Mouse (Mus musculus) spleen, adult 18-20 months (tissue): ENCODE measurements around the gene Abcc8.

Experiments
- DNase-seq, 2 experiments: peaks; one replicate each; pipeline ENCODE4 v3.0.0; 2022; ENCODE audit warnings: mixed read lengths in 2 of 2

The Abcc8 gene

GRCm38 (mm10) chr7:46154498-46155488 is 25.0 kb downstream of the Abcc8 start:
- DNase-seq, result no peak

GRCm38 (mm10) chr7:46152819-46153351 is 26.9 kb downstream of the Abcc8 start:
- no peak for DNase-seq

- DNase-seq, result no peak
Measured at GRCm38 (mm10) chr7:46147417-46147816, 32.4 kb downstream of the Abcc8 start.

GRCm38 (mm10) chr7:46146675-46147308 is 33.0 kb downstream of the Abcc8 start:
- no peak for DNase-seq

DNA sequence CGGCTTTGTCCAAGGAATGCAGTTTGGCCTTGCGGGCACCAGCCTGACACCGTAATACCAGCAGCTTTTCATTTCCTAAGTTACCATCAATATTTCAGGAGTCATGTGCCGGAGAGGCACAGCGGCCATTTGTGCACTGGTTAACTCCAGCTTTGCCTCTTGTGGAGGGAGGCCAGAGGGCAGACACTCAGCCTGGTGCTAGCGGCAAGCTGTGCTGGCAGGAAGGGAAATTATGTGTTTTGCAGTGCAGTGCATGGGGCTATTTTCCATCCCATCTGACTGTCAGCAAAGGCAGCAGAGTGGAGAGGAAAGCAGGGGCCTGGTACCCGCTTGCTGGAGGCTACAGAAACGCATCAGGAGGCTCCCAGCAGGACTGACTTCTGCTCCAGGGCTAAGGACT is 35.8 kb downstream of the Abcc8 start:
- no peak for DNase-seq

DNA sequence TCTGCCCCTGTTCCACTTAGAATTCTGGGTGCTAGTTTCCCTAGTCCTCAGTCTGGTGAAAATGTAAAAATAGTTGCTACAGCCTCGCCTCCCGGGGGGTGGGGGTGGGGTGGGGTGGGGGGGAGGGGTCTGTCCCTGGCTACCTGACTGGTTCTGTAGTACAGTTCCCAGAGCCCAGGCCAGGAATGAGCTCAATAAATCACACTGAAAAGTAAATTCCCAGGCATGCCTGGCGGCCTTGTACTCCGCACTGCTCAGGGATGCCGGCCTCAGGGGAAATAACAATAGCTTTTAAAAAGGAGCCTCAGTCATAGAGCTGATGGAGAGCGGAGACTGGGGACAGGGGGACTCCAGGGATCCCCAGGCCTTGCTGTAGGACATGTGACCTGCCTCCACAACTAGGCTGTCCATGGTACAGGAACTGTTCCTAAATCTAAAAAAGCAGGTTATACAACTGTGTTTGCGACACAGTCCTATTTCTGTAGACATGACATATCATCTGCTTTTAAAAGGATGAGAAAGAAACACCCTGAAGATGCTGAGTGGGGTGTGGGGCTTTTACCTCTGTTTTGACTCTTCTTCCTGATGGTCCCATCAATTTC is 41.4 kb downstream of the Abcc8 start:
- no peak for DNase-seq

GRCm38 (mm10) chr7:46133858-46134257 is 46.0 kb downstream of the Abcc8 start:
- DNase-seq, result no peak

DNA sequence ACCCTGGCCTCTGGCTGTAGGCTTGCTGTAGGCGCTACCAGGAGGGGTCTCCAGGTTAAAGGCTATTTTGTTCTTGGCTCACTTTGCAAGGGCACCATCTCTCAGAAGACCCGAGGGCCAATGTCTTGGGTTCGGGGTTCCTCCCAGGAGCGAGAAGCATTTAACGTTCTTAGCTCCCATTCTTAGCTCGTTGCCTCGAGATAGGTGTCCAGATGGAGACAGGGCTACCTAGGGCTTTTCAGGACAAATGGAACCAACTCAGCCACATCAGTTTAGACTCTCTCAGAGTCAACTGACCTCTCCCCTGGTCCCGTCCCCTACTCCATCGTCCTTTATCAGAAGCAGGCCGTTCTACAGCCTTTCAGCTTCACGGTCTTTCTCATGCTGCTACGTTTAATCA is 47.6 kb downstream of the Abcc8 start:
- no peak for DNase-seq

GRCm38 (mm10) chr7:46131806-46132205 is 48.0 kb downstream of the Abcc8 start:
- DNase-seq, result no peak

DNA sequence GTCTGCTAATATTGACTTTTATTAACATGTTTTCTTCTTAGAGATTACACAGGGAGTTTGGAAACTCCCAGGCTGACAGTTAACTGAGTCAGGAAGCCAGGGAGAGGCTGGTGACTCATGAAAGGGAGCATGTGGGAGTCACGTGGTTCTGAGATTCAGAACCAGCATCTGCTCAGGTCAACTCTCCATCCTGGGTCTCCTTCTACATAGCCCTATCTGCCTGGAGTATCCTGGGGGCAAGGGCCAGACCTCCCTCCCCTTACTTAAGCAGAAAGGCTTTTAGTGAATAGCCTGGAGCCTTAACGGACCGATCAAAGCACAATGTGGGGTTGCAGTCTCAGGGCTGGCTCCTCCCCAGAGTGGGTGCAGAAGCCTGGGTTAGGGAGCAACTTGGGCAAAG is 48.6 kb downstream of the Abcc8 start:
- no peak for DNase-seq

GRCm38 (mm10) chr7:46130723-46131122 is 49.1 kb downstream of the Abcc8 start:
- no peak for DNase-seq

- DNase-seq, result no peak
Measured at GRCm38 (mm10) chr7:46129463-46130179, 50.2 kb downstream of the Abcc8 start.

DNA sequence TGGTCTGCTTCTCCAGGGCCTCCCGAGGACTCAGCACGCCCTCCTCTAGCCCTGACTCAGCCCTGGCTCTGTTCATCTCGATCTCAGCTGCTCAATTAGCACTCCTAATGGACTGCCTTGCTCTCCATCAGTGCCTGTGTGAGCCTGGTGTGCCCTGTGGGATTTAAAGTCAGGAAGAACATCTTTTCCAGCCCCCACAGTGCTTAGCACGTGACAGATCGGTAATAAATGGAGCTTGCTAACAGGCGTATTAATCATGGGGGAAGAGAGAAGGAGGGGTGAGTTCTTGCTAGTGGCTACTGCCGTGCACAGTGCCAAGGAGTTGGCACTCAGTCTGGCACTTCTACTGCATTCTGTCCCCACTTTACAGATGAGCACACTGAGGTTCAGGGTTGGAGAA is 51.6 kb downstream of the Abcc8 start:
- no peak for DNase-seq

- no peak for DNase-seq
Measured at GRCm38 (mm10) chr7:46125340-46125739, 54.5 kb downstream of the Abcc8 start.

DNA sequence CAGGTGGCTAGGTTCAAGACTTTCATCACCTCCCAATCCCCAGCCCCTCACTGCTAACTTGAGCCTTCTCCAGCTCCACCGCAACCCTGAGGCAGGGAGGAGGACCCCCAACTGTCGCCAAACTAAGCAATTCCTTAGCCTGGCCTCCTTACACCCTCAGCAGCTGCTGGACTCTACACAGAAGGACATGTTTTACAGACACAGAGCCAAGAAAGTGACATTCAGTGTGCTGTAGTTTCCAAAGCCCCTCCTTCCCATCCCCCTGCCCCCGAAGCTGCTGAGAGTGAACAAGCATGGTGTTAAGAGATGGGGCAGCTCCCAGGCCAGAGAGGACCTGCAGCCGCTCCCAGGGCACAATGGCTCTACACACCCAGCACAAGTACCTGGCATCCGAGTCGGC is 55.4 kb downstream of the Abcc8 start:
- DNase-seq, result no peak

DNA sequence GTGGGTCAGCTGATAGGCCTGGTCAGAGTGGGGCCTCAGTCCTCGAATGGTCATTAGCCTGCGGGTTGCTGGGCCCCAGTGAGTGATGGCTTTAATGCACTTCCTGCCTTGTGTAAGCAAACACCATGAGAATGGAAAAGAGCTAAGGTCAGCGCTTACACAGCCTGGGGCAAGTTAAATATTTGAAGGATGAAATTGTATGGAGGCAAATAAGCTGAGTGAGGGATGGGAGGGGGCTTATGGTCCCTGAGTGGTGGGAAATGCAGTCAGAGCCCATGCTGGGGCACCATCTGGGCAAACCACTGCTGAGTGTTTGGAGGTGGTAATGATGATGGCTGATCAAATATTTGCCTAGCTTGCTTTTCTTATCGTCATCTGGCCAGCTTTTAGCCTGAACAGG is 56.9 kb downstream of the Abcc8 start:
- no peak for DNase-seq

GRCm38 (mm10) chr7:46117035-46117434 is 62.8 kb downstream of the Abcc8 start:
- no peak for DNase-seq

- DNase-seq, result no peak
Measured at GRCm38 (mm10) chr7:46116118-46116581, 63.7 kb downstream of the Abcc8 start.

GRCm38 (mm10) chr7:46113435-46113834 is 66.4 kb downstream of the Abcc8 start:
- DNase-seq, result no peak

DNA sequence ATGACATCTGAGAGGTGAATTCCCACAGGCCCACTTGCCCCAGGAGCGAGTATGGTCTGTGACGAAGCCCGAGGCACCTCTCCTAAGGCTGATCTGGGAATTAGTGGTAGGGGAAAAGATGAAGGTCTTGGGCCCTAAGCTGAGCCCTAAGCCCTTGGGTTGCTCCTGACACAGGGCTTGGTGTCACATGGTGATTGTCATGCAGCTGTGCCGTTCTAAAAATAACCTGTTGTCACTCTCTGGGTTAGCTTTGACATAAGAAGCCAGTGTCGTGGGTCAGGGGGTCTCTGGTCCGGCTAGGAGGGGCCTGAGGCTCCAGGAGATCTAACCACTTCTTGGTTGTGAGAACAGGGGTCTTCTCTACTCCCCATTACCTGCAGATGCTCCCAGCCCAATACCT is 67.9 kb downstream of the Abcc8 start:
- DNase-seq, result no peak

- DNase-seq, result no peak
Measured at GRCm38 (mm10) chr7:46111212-46111817, 68.5 kb downstream of the Abcc8 start.

DNA sequence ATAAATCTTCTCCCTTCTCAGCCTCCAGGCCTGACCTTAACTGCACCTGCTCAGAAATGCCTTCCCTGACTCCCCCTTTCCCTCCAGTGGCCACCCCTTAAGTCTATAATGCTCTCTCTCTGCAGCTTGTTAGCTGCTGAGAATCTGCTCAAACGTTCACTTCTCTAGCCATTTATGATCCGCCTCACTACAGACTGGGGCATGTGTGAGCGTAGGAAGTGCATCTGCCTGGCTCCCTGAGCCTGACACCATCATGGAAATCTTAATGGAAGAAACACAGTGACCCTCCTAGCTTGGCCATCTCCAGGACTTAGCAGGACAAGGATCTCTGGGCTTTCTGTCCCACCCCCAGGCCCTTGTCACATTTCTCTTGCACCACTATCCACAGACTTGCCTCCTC is 69.8 kb downstream of the Abcc8 start:
- no peak for DNase-seq
